Mouse (Mus musculus) kidney, postnatal 25 days (tissue): ENCODE measurements around the gene Tmem184c.

Experiments
- DNase-seq, 2 experiments: peaks; one replicate each; pipeline ENCODE4 v3.0.0; 2021; ENCODE audit warnings: mixed read lengths in 2 of 2

The Tmem184c gene

DNA sequence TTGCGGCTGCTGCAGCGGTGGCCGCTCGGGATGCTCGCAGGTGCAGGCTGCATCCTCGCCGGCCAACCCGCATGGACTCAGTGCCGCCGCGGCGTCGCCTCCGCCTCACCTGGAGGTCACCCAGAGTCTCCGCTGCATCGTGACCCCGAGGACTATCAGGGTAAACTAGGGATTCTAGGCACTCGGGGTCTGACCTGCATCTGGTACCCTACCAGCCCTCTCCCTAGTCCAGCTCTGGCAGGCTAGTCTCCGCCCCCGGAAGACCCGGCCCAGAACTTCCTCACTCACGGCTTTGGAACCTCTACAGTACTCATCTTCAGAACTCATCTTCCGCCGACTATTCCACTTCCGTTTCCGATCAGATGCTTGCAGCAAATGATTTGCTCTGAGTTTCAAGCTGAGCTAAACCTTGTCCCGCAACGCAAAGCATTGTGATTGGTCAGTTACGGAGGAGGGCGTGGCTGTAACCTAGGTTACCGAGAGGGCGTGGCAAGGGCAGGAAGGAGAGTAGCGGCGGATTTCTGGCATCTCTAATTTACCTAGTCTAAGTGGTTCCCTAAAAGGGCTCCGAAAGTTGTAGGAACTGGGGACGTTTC, at the start of gene Tmem184c:
Tmem184c (minus strand) TSS at position 325 of the 596 bp plus-strand sequence.
- peak; percentile 96 to 98 for DNase-seq

GRCm38 (mm10) chr8:77659534-77660080, 49.1 kb upstream of the Tmem184c start:
- DNase-seq, result no peak

GRCm38 (mm10) chr8:77658356-77658755, 47.9 kb upstream of the Tmem184c start:
- no peak for DNase-seq

- no peak for DNase-seq
Observed at GRCm38 (mm10) chr8:77650646-77651190, 40.2 kb upstream of the Tmem184c start.

GRCm38 (mm10) chr8:77640093-77640839, 29.8 kb upstream of the Tmem184c start:
- no peak for DNase-seq

DNA sequence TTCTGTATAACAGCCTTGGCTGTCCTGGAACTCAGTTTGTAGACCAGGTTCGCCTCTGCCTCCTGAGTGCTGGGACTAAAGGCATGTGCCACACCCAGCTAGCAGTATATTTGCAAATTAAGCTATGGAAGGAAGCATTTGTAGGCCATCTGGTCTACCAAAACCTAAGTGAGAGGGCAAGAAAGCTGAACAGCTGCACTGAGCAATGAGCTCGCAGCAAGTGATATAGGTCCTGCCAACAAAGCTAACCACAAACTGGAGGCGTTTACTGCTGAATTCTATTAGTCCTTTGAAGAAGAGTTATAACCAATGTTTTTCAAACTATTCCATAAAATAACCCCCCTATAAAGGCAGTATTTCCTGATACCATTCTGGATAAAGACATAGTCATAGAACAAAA, 27.1 kb upstream of the Tmem184c start:
- DNase-seq, result no peak

DNA sequence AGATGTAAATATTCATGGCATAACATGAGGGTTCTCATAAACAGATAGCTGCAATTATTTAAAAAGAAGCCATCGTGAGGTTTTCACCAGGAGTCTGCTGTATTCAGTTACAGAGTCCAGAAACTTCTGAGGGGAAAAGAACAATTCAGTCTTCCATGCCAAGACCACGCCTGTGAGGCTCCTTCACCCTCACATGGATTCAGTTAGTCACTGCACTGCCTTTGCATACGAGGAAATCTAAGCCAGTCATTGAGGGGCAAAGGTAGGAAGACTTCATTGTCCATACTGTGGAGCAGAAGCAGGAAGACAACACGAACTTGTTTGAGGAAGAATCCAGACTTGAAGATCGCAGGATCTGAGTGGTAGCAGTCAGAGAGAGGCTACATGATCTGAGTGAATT, 23.5 kb upstream of the Tmem184c start:
- DNase-seq, result no peak

- no peak for DNase-seq
Observed at GRCm38 (mm10) chr8:77633211-77633610, 22.7 kb upstream of the Tmem184c start.

- no peak for DNase-seq
Observed at GRCm38 (mm10) chr8:77630691-77631090, 20.2 kb upstream of the Tmem184c start.

DNA sequence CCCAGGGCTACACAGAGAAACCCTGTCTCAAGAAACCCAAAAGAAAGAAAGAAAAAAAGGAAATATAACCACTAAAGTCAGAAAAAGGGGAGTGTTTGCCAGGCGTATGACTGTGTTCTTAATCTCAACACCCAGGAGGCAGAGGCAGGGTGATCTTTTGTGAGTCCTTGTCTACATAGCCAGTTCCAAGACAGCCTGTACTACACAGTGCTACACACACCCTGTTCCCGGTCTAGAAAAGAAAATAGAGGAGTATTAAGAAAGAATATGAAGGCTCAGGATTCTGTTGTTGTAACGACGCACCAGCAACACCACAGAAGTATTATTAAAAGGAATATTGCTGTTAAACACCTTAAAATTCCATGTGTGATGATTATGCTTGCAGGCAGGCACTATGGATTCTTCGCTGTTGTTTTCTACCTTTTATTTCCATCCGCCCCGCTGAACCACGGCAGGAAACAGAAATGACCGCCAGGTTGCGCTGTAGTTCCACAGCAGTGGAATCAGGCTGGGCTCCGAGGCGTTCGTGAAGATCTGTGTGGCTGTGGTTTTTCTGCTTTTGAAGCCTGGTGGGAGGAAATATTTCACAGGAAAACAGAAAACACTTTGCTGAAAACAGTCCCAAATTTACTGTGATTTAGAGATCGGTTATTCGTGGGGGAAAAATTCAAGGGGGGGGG, 19.5 kb upstream of the Tmem184c start:
- DNase-seq, result peak; percentile 74 to 89

GRCm38 (mm10) chr8:77623677-77624209, 13.2 kb upstream of the Tmem184c start:
- no peak for DNase-seq

- DNase-seq, result peak; percentile 68 to 70
Observed at GRCm38 (mm10) chr8:77617916-77618315, 7.4 kb upstream of the Tmem184c start.

GRCm38 (mm10) chr8:77609621-77610020, 877 bp downstream of the Tmem184c start:
- DNase-seq, result no peak

- no peak for DNase-seq
Observed at GRCm38 (mm10) chr8:77584174-77584573, 26.3 kb downstream of the Tmem184c start.

- DNase-seq, result no peak
Observed at GRCm38 (mm10) chr8:77577674-77578073, 32.8 kb downstream of the Tmem184c start.

GRCm38 (mm10) chr8:77574229-77574628, 36.3 kb downstream of the Tmem184c start:
- no peak for DNase-seq

- no peak for DNase-seq
Observed at GRCm38 (mm10) chr8:77561441-77561840, 49.1 kb downstream of the Tmem184c start.

GRCm38 (mm10) chr8:77552491-77552890, 58.0 kb downstream of the Tmem184c start:
- no peak for DNase-seq

GRCm38 (mm10) chr8:77549881-77550580, 60.5 kb downstream of the Tmem184c start:
- DNase-seq, result peak; percentile 58

DNA sequence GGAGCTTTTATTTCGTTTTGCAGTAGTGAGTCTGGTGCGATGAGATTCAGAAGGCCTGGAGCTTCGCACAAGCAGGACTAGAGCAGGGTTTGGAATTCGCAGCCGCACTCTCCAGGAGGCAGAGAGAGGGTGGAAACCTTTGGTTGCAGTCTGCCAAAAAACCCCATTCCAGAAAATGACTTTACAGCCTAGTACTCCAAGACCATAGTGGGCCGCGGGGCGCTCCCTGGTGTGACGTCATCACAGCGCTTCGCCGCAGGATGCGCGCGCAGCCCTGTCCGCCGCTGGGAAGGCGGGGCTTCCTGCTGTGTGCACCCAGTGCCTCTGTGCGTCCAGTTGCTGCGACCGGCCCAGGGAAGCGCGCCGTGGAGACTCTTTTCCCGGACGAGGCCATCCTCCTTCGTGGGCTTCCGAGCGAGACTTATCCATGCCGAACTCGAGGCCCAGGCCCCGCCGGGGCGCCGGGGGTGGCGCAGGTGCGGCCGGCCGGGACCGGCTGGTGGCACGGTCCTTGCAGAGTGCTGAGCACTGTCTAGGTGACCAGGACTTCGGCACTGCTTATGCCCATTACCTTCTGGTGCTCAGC, 61.3 kb downstream of the Tmem184c start, which contains the start of gene Prmt9:
Prmt9 (plus strand) TSS at position 277 of the 586 bp plus-strand sequence.
- peak; percentile 94 to 95 for DNase-seq
